Mouse (Mus musculus) bone marrow, adult 2 months (tissue): ENCODE results near the gene Mthfsd.

Experiments used
- CTCF ChIP-seq: fragments of 200-500 bp; IDR thresholded peaks from 2 replicates; pipeline ENCODE4 v1.5.1; 2011; ENCODE audit warnings: low read length, control low read depth; ENCODE audit not compliant: control insufficient read depth, insufficient read depth
- POLR2A ChIP-seq: fragments of 200-500 bp; IDR thresholded peaks from 2 replicates; pipeline ENCODE4 v1.6.1; 2011; ENCODE audit warnings: low read depth, mild to moderate bottlenecking, control low read depth, low read length, borderline replicate concordance; ENCODE audit not compliant: control insufficient read depth

- TF ChIP-seq CTCF (no peak), POLR2A (no peak)
Measured at GRCm38 (mm10) chr8:121085011-121085410, 23.2 kb downstream of the Mthfsd start.
